8 mouse cellular contexts compared by ENCODE assay signal in genomic region chr10:84577071-84577727, GRCm38 (mm10). TPM values are rescaled to one million over a fixed set of nuclear protein-coding genes. Genes with fewer than 3 reads are reported as not detected.
DNase-seq lines count a peak whose midpoint lies in the region; ATAC-seq and TF ChIP-seq lines count a peak whose summit lies in the region.

No protein-coding gene starts in this region.

- no peak for TF ChIP-seq CTCF in G1E (IDR thresholded peaks at IDR 0.05; ENCODE audit: low read depth, low read length)

- H3K9ac ChIP-seq in lung, embryonic 16.5 days (ENCODE audit: low read length) = peak overlapping the region; percentile 71

- peak; percentile 29 for DNase-seq in G1E (ENCODE audit: low spot score)
- peak; percentile 78 for DNase-seq in cerebellum, adult 8-10 months
- peak; percentile 31 for DNase-seq in forelimb bud, embryonic 11.5 days (ENCODE audit: low read depth, low spot score)
- peak; percentile 86 for DNase-seq in heart, postnatal 4 days
- DNase-seq in layer of hippocampus, adult 9-10 months (ENCODE audit: low spot score) = peak; percentile 67
- peak; percentile 72 for DNase-seq in ovary, adult 18-20 months (ENCODE audit: low spot score)
- peak; percentile 73 for DNase-seq in thymus, postnatal 0 days (ENCODE audit: low spot score)

- under 1% methylated on average over 38 of the region's 38 CpGs for WGBS in lung, embryonic 16.5 days

- peak overlapping the region; percentile 79 for H3K4me2 ChIP-seq in lung, embryonic 16.5 days (ENCODE audit: low read depth, low read length)

- H3K36me3 ChIP-seq in G1E (replicated peaks) = no peaks in the 10 kb centered on the region
- H3K36me3 ChIP-seq in lung, embryonic 16.5 days (ENCODE audit: control insufficient read depth, insufficient read depth, low read length) = no peaks in the 10 kb centered on the region

- peaks cover 84% of the 10 kb centered on the region for H3K4me1 ChIP-seq in G1E (ENCODE audit: insufficient read depth, low read depth, low read length)
- peaks cover 16% of the 10 kb centered on the region for H3K4me1 ChIP-seq in lung, embryonic 16.5 days (replicated peaks; ENCODE audit: control insufficient read depth, insufficient read depth, low read length)

- ATAC-seq in G1E (ENCODE audit: extremely low read depth, insufficient number of reproducible peaks, low FRiP score, poor library complexity, severe bottlenecking) = no peak
- peak; percentile 54 for ATAC-seq in lung, embryonic 16.5 days (ENCODE audit: low read depth)

- H3K4me3 ChIP-seq in G1E (ENCODE audit: low read depth, low read length) = peak overlapping the region; percentile 97
- H3K4me3 ChIP-seq in lung, embryonic 16.5 days (ENCODE audit: low read length) = peak overlapping the region; percentile 76

- no peaks in the 10 kb centered on the region for H3K9me3 ChIP-seq in G1E (replicated peaks)
- no peaks in the 10 kb centered on the region for H3K9me3 ChIP-seq in lung, embryonic 16.5 days (ENCODE audit: control insufficient read depth, low read length)

- no peaks in the 10 kb centered on the region for H3K27me3 ChIP-seq in G1E (ENCODE audit: insufficient read depth, low read length)
- H3K27me3 ChIP-seq in lung, embryonic 16.5 days (ENCODE audit: control insufficient read depth, insufficient read depth, low read depth, low read length) = no peaks in the 10 kb centered on the region

- peak overlapping the region; percentile 77 for H3K27ac ChIP-seq in lung, embryonic 16.5 days (ENCODE audit: low read length)

RNA-seq across cellular contexts. Expression of gene Tcp11l2, which starts 0.8 kb away (rescaled TPM):
- total RNA-seq in G1E (2014; fragmentation: Nextera tagmentation) (44.1 and 75.5 TPM in 2 replicates), G1E (2017) (24.6 and 25.4 TPM in 2 replicates)
- polyA plus RNA-seq in G1E (2012) = 8.2 and 10.4 TPM in 2 replicates
- 10 to 100 TPM; 26.4 to 33.4 TPM for total RNA-seq in heart, postnatal 4 days (2021)
- 41.5 and 50.2 TPM in 2 replicates for polyA plus RNA-seq in lung, embryonic 16.5 days (2015; fragmentation: Nextera tagmentation; extraction: Ambion mirVana)
- polyA plus RNA-seq in thymus, postnatal 0 days (2015; fragmentation: Nextera tagmentation; extraction: Ambion mirVana) = 41.8 TPM in 2 replicates

RNA-seq across cellular contexts. Expression of gene Ckap4, which starts 43.3 kb away (rescaled TPM):
- 5.3 TPM in 1 of 2 replicates, not detected in the other for total RNA-seq in G1E (2014; fragmentation: Nextera tagmentation)
- total RNA-seq in G1E (2017) = not detected in 2 replicates
- polyA plus RNA-seq in G1E (2012) = 0.02 TPM in 1 of 2 replicates, not detected in the other
- total RNA-seq in heart, postnatal 4 days (2021) = 100 to 1,000 TPM; 111 to 115 TPM
- 48.5 and 88.0 TPM in 2 replicates for polyA plus RNA-seq in lung, embryonic 16.5 days (2015; fragmentation: Nextera tagmentation; extraction: Ambion mirVana)
- 11.4 and 12.7 TPM in 2 replicates for polyA plus RNA-seq in thymus, postnatal 0 days (2015; fragmentation: Nextera tagmentation; extraction: Ambion mirVana)

RNA-seq across cellular contexts. Expression of gene Polr3b, which starts 44.9 kb away (rescaled TPM):
- total RNA-seq in G1E (2014; fragmentation: Nextera tagmentation) (27.2 and 30.1 TPM in 2 replicates), G1E (2017) (20.2 and 21.9 TPM in 2 replicates)
- 5.1 and 5.6 TPM in 2 replicates for polyA plus RNA-seq in G1E (2012)
- 10 to 100 TPM; 13.8 to 14.9 TPM for total RNA-seq in heart, postnatal 4 days (2021)
- polyA plus RNA-seq in lung, embryonic 16.5 days (2015; fragmentation: Nextera tagmentation; extraction: Ambion mirVana) = 13.7 and 15.3 TPM in 2 replicates
- 11.3 and 12.1 TPM in 2 replicates for polyA plus RNA-seq in thymus, postnatal 0 days (2015; fragmentation: Nextera tagmentation; extraction: Ambion mirVana)

Comparison
In these comparisons a context has a peak if more than half of its experiments do, and no peak if none do; other contexts are left out.
1. DNase-seq: peak in every context shown above with its lines; median percentile 86 in heart, postnatal 4 days; 78 in cerebellum, adult 8-10 months; 73 in thymus, postnatal 0 days; 72 in ovary, adult 18-20 months; 67 in layer of hippocampus, adult 9-10 months; 31 in forelimb bud, embryonic 11.5 days; 29 in G1E.
2. RNA of gene Ckap4, which starts 43.3 kb away (polyA plus RNA-seq): 48.5 to 88.0 TPM in lung, embryonic 16.5 days and 11.4 to 12.7 TPM in thymus, postnatal 0 days; 0.02 TPM in G1E; every median in the first group is over 10 times any median in the second.